Mouse (Mus musculus) G1E (cell line): ENCODE measurements around the gene Traf4.

Experiments
- CTCF ChIP-seq: IDR thresholded peaks from 2 replicates; pipeline ENCODE4 v1.5.1; 2012; ENCODE audit warnings: low read depth, low read length, inconsistent platforms, mixed read lengths
- GATA1 ChIP-seq: IDR thresholded peaks from 2 replicates; pipeline ENCODE4 v1.6.1; 2012; ENCODE audit warnings: borderline replicate concordance, low read length, inconsistent platforms, mixed read lengths
- GATA2 ChIP-seq: IDR thresholded peaks from 2 replicates; pipeline ENCODE4 v1.6.1; 2012; ENCODE audit warnings: low read depth, low read length, inconsistent platforms, borderline replicate concordance
- POLR2AphosphoS5 ChIP-seq: IDR thresholded peaks from 2 replicates; pipeline ENCODE4 v1.6.1; 2012; ENCODE audit warnings: low read depth, low read length, inconsistent platforms; ENCODE audit not compliant: insufficient replicate concordance
- TAL1 ChIP-seq: conservative IDR thresholded peaks from 2 replicates; pipeline ENCODE4 v1.6.1; 2012; ENCODE audit warnings: low read depth, low read length, inconsistent platforms, mixed read lengths

- TF ChIP-seq CTCF (no peak), TAL1 (no peak), GATA1 (no peak), POLR2AphosphoS5 (no peak), GATA2 (no peak)
Observed at GRCm38 (mm10) chr11:78164604-78164923, 825 bp downstream of the Traf4 start.
